Mouse (Mus musculus) ES-Bruce4 (cell line): ENCODE measurements around the gene Cgnl1. TPM values are rescaled to one million over a fixed set of nuclear protein-coding genes. Genes with fewer than 3 reads are reported as not detected.

Experiments used
- H3K27ac ChIP-seq: 2 replicates; pipeline ENCODE4 v1.5.1; 2012; ENCODE audit warnings: low read length, inconsistent platforms; ENCODE audit not compliant: insufficient read depth
- H3K27me3 ChIP-seq: 2 replicates; pipeline ENCODE4 v1.6.1; 2012; ENCODE audit warnings: mild to moderate bottlenecking, low read length, inconsistent platforms; ENCODE audit not compliant: control insufficient read depth, poor library complexity, insufficient read depth, severe bottlenecking
- H3K36me3 ChIP-seq: 2 replicates; pipeline ENCODE4 v1.6.1; 2012; ENCODE audit warnings: inconsistent platforms, mild to moderate bottlenecking, low read length, moderate library complexity; ENCODE audit not compliant: control insufficient read depth, poor library complexity, insufficient read depth, severe bottlenecking
- H3K4me1 ChIP-seq: one replicate; pipeline ENCODE4 v1.8.1; 2011; ENCODE audit warnings: low read length; ENCODE audit not compliant: control insufficient read depth, insufficient read depth
- H3K4me3 ChIP-seq: 2 replicates; pipeline ENCODE4 v1.5.1; 2011; ENCODE audit warnings: low read depth, mild to moderate bottlenecking, low read length
- H3K9ac ChIP-seq: 2 replicates; pipeline ENCODE4 v1.6.1; 2012; ENCODE audit warnings: low read depth, mild to moderate bottlenecking, inconsistent platforms; ENCODE audit not compliant: poor library complexity, severe bottlenecking
- H3K9me3 ChIP-seq: replicated peaks from 2 replicates; pipeline ENCODE4 v1.6.1; 2012; ENCODE audit warnings: mild to moderate bottlenecking, low read length, inconsistent platforms; ENCODE audit not compliant: control insufficient read depth, poor library complexity, insufficient read depth, severe bottlenecking
- CTCF ChIP-seq: IDR thresholded peaks from one replicate; pipeline ENCODE4 v1.8.1; 2011; ENCODE audit warnings: low read depth, low read length
- EP300 ChIP-seq: IDR thresholded peaks from 2 replicates; pipeline ENCODE4 v1.6.1; 2011; ENCODE audit warnings: low read depth, low read length; ENCODE audit not compliant: insufficient read depth
- POLR2A ChIP-seq: IDR thresholded peaks from one replicate; pipeline ENCODE4 v1.8.1; 2011; ENCODE audit warnings: low read length; ENCODE audit not compliant: insufficient read depth
- polyA plus RNA-seq: library from polyadenylated mRNA; stranded (reverse); fragments of >200 nt; gene quantifications from 2 replicates; pipeline ENCODE4 v1.2.4, GENCODE M21; 2011; ENCODE audit warnings: low read depth; ENCODE audit not compliant: missing spikeins, insufficient read depth, insufficient read length

Cgnl1 gene
- polyA plus RNA-seq, 1 experiment = 11.3 TPM

- Histone ChIP-seq H3K9ac (no peak overlapping the region), H3K27me3 (no peaks in the 10 kb centered on the region), H3K27ac (no peak overlapping the region), H3K4me3 (no peak overlapping the region), H3K9me3 (no peaks in the 10 kb centered on the region), H3K4me1 (no peaks in the 10 kb centered on the region), H3K36me3 (no peaks in the 10 kb centered on the region)
- TF ChIP-seq CTCF (no peak), EP300 (no peak), POLR2A (no peak)
These were observed 66.9 kb downstream of the Cgnl1 start for GRCm38 (mm10) chr9:71704332-71705014.

DNA sequence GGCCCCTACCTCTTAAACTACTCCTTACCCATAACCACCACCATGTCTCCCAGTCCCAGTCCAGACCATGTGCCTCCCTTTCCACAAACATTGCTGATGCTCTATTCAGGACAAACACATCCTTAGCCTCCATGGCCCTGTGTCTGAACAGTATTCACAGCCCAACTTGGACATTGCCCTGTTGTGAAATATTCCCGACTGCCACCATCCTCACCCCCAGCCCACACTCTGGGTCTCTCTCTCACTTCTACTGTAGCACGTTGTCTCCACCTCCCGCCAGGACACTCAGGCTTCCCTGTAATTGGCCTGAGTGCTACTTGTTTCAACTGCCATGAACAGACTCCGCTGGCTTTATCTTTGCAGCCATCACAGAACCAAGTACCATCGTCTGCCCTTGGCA is 72.3 kb downstream of the Cgnl1 start:
- Histone ChIP-seq H3K4me3 (no peak overlapping the region), H3K4me1 (no peaks in the 10 kb centered on the region), H3K27me3 (no peaks in the 10 kb centered on the region), H3K36me3 (no peaks in the 10 kb centered on the region), H3K27ac (no peak overlapping the region), H3K9me3 (no peaks in the 10 kb centered on the region), H3K9ac (no peak overlapping the region)
- TF ChIP-seq EP300 (no peak), POLR2A (no peak), CTCF (no peak)

- TF ChIP-seq EP300 = no peak
- no peak for TF ChIP-seq CTCF
- TF ChIP-seq POLR2A = no peak
- no peak overlapping the region for H3K4me3 ChIP-seq
- no peaks in the 10 kb centered on the region for H3K36me3 ChIP-seq
- no peak overlapping the region for H3K9ac ChIP-seq
- no peaks in the 10 kb centered on the region for H3K9me3 ChIP-seq
- H3K27ac ChIP-seq = no peak overlapping the region
- no peaks in the 10 kb centered on the region for H3K27me3 ChIP-seq
- no peaks in the 10 kb centered on the region for H3K4me1 ChIP-seq
These were observed 73.3 kb downstream of the Cgnl1 start for GRCm38 (mm10) chr9:71698116-71698515.

GRCm38 (mm10) chr9:71697189-71697588 is 74.2 kb downstream of the Cgnl1 start:
- no peaks in the 10 kb centered on the region for H3K27me3 ChIP-seq
- H3K9me3 ChIP-seq = no peaks in the 10 kb centered on the region
- H3K4me1 ChIP-seq = no peaks in the 10 kb centered on the region
- H3K9ac ChIP-seq = no peak overlapping the region
- no peak overlapping the region for H3K27ac ChIP-seq
- no peak for TF ChIP-seq POLR2A
- TF ChIP-seq EP300 = no peak
- no peak for TF ChIP-seq CTCF
- no peaks in the 10 kb centered on the region for H3K36me3 ChIP-seq
- H3K4me3 ChIP-seq = no peak overlapping the region

DNA sequence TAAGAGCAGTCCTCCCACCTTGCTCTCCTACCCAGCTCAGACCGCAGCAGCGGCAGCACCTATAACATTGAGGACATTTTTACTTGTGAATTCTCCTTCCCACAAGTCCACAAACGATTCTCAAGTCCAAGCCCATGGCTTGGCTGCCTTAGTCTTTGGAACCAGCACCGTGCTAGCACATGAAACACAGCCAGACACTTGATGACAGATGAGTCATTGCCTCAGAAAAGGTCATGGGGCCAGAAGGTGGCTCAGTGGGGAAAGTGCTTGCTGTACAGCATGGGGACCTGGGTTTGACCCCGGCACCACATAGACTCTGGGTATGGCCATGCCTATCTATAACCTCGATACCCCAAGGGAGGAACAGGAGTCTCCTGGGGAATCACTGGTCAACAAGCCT is 74.6 kb downstream of the Cgnl1 start:
- H3K9me3 ChIP-seq = no peaks in the 10 kb centered on the region
- no peak overlapping the region for H3K4me3 ChIP-seq
- H3K9ac ChIP-seq = no peak overlapping the region
- no peaks in the 10 kb centered on the region for H3K4me1 ChIP-seq
- H3K27me3 ChIP-seq = no peaks in the 10 kb centered on the region
- no peak for TF ChIP-seq EP300
- TF ChIP-seq POLR2A = no peak
- TF ChIP-seq CTCF = no peak
- no peak overlapping the region for H3K27ac ChIP-seq
- no peaks in the 10 kb centered on the region for H3K36me3 ChIP-seq

DNA sequence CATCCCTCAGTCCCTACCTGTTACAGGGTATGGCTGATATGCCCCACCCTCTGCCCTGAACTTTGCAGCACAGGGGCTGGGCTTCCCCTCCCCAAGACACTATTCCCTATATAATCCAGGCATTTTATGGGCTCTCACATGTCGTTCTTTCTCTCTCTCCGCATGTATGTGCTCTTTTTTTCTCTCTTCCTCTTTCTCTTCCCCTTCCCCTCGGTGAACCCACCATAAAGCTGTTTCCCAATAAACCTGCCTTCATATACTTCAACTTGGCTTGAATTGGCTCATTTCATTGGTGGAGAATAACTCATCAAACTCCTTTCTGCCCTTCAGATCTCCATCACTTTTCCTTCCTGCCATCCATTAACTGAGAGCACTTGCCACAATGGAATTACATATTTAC is 76.3 kb downstream of the Cgnl1 start:
- Histone ChIP-seq H3K4me3 (no peak overlapping the region), H3K4me1 (no peaks in the 10 kb centered on the region), H3K9ac (no peak overlapping the region), H3K9me3 (no peaks in the 10 kb centered on the region), H3K36me3 (no peaks in the 10 kb centered on the region), H3K27ac (no peak overlapping the region), H3K27me3 (no peaks in the 10 kb centered on the region)
- TF ChIP-seq CTCF = no peak
- no peak for TF ChIP-seq EP300
- TF ChIP-seq POLR2A = no peak
